Mouse (Mus musculus): ENCODE data around the gene Morn5. TPM values are rescaled to one million over a fixed set of nuclear protein-coding genes. Genes with fewer than 3 reads are reported as not detected.

The Morn5 gene
- total and polyA plus RNA-seq, 2 experiments from 2014 or later, result not detected

DNA sequence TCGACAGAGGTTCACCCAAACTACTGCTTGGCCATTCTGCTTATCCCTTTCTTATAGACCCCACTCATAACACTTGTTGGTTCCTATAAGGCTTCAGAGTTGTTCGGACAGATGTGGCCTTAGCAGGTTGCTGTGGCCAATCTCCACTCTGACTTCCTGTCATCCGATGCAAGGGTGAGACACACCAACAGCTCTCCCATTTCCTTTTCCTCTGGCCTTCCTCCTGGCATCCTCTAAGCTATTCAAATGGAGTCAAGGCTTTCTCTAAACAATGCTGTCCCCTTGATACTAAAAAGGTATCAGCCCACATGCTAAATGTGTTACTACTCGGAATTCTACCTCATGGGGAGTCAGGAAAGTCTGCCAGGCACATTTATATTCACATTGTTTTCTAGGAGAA lies 78.7 kb downstream of the Morn5 start:
- no peak for DNase-seq (ENCODE audit: low spot score)
- WGBS, result 58% methylated on average over 4 of the region's 4 CpGs
- ATAC-seq (ENCODE audit: insufficient read depth, low read depth), result 0 out of 2 replicates have a peak, but pooled peaks have one; percentile 47

DNA sequence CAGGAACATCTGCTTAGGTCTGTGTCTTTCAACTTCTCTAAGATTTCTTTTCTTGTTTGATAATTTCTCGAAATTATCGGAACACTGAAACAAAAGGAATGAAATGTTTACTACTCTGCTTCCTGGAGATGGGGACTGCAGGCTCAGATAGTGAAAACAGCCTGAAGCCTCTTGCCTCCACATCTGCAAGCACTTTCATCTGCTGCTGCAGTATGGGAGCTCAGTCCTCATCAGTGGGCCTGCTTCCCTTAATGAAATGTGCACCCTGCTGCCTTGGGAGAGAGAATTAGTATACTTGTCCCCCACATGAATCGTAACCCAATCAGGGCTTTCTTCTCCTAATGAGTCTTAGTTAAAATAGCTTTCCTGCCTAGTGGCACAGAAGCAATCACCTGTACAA lies 79.8 kb downstream of the Morn5 start:
- Histone ChIP-seq H3K27ac (ENCODE audit: low read depth) (peak overlapping the region; percentile 50; the same call in 1 of the 2 replicates), H3K9ac (replicated peaks; ENCODE audit: low read depth, low read length) (no peak overlapping the region), H3K4me3 (ENCODE audit: low read depth, low read length) (no peak overlapping the region), H3K4me1 (ENCODE audit: control insufficient read depth, insufficient read depth) (peaks cover 7% of the 10 kb centered on the region; the same call in 1 of the 2 replicates), H3K27me3 (ENCODE audit: control insufficient read depth, insufficient read depth, low read length) (no peaks in the 10 kb centered on the region), H3K36me3 (replicated peaks; ENCODE audit: control insufficient read depth, insufficient read depth, low read length) (peaks cover 69% of the 10 kb centered on the region), H3K4me2 (ENCODE audit: low read depth, low read length) (no peak overlapping the region), H3K9me3 (replicated peaks; ENCODE audit: control insufficient read depth, low read length) (no peaks in the 10 kb centered on the region)
- 71% methylated on average over 3 of the region's 3 CpGs for WGBS
- DNase-seq (ENCODE audit: low spot score) (no peak), ATAC-seq (ENCODE audit: insufficient read depth, low read depth) (no peak)
- TF ChIP-seq CTCF (IDR thresholded peaks at IDR 0.05; ENCODE audit: low read depth), result no peak
- no peak for TF ChIP-seq EP300 (IDR thresholded peaks at IDR 0.05; ENCODE audit: low read depth)

More for the DNA sequence above, 78.7 kb downstream of the Morn5 start:
- Histone ChIP-seq H3K4me1 (ENCODE audit: control insufficient read depth, insufficient read depth) (peaks cover 7% of the 10 kb centered on the region; the same call in 1 of the 2 replicates), H3K4me3 (ENCODE audit: low read depth, low read length) (no peak overlapping the region), H3K4me2 (ENCODE audit: low read depth, low read length) (no peak overlapping the region), H3K36me3 (replicated peaks; ENCODE audit: control insufficient read depth, insufficient read depth, low read length) (peaks cover 70% of the 10 kb centered on the region), H3K27me3 (ENCODE audit: control insufficient read depth, insufficient read depth, low read length) (no peaks in the 10 kb centered on the region), H3K9me3 (replicated peaks; ENCODE audit: control insufficient read depth, low read length) (no peaks in the 10 kb centered on the region), H3K9ac (replicated peaks; ENCODE audit: low read depth, low read length) (no peak overlapping the region), H3K27ac (ENCODE audit: low read depth) (0 out of 2 replicates have a peak overlapping the region, but pooled peaks have one; percentile 46)
- TF ChIP-seq CTCF (IDR thresholded peaks at IDR 0.05; ENCODE audit: low read depth), result no peak
- no peak for TF ChIP-seq EP300 (IDR thresholded peaks at IDR 0.05; ENCODE audit: low read depth)

Other genes with a start within 250 kb of the Morn5 start
- 3.9 and 5.0 TPM in 2 replicates for gene Ttll11, start 69.5 kb upstream of the Morn5 start, total RNA-seq (2014; rRNA removed; ENCODE audit: low replicate concordance)
- gene Ttll11, start 69.5 kb upstream of the Morn5 start, polyA plus RNA-seq (2015; fragmentation: Nextera tagmentation; extraction: Ambion mirVana), result 1.5 and 1.7 TPM in 2 replicates
- 207 and 252 TPM in 2 replicates for gene Ndufa8, start 52 bp upstream of the Morn5 start, total RNA-seq (2014; rRNA removed; ENCODE audit: low replicate concordance)
- gene Ndufa8, start 52 bp upstream of the Morn5 start, polyA plus RNA-seq (2015; fragmentation: Nextera tagmentation; extraction: Ambion mirVana), result 915 and 927 TPM in 2 replicates
- gene Lhx6, start 56.0 kb downstream of the Morn5 start, total RNA-seq (2014; rRNA removed; ENCODE audit: low replicate concordance), result 3.8 and 9.2 TPM in 2 replicates
- 1.6 and 1.8 TPM in 2 replicates for gene Lhx6, start 56.0 kb downstream of the Morn5 start, polyA plus RNA-seq (2015; fragmentation: Nextera tagmentation; extraction: Ambion mirVana)
- gene Mrrf, start 86.9 kb downstream of the Morn5 start, total RNA-seq (2014; rRNA removed; ENCODE audit: low replicate concordance), result 22.5 and 38.5 TPM in 2 replicates
- 29.7 and 37.0 TPM in 2 replicates for gene Mrrf, start 86.9 kb downstream of the Morn5 start, polyA plus RNA-seq (2015; fragmentation: Nextera tagmentation; extraction: Ambion mirVana)
- 54.6 and 60.5 TPM in 2 replicates for gene Rbm18, start 87.3 kb downstream of the Morn5 start, total RNA-seq (2014; rRNA removed; ENCODE audit: low replicate concordance)
- gene Rbm18, start 87.3 kb downstream of the Morn5 start, polyA plus RNA-seq (2015; fragmentation: Nextera tagmentation; extraction: Ambion mirVana), result 53.4 and 54.2 TPM in 2 replicates
- gene Ptgs1, start 181.0 kb downstream of the Morn5 start, total RNA-seq (2014; rRNA removed; ENCODE audit: low replicate concordance), result 49.7 and 55.9 TPM in 2 replicates
- gene Ptgs1, start 181.0 kb downstream of the Morn5 start, polyA plus RNA-seq (2015; fragmentation: Nextera tagmentation; extraction: Ambion mirVana), result 21.6 and 21.9 TPM in 2 replicates